Mouse (Mus musculus) large intestine, adult 2 months (tissue): Measurements from ENCODE around the gene Arhgef7. TPM values are rescaled to one million over a fixed set of nuclear protein-coding genes. Genes with fewer than 3 reads are reported as not detected.

ENCODE experiments used
- DNase-seq: peaks from one replicate; pipeline ENCODE4 v3.0.0-alpha.2; 2012; ENCODE audit warnings: low read depth, low spot score
- WGBS: fragments of 180-500 bp; shearing (Covaris S2); methylation state at CpG from one replicate; pipeline ENCODE4 v1.1.7; 2018; 5-methylcytosine and 5-hydroxymethylcytosine counted together
- polyA plus RNA-seq: library from polyadenylated mRNA; depleted of rRNA; stranded (reverse); fragments of >200 nt; gene quantifications from 2 replicates; pipeline ENCODE4 v1.2.3, GENCODE M21; 2012

The Arhgef7 gene
- polyA plus RNA-seq, 1 experiment: 19.9 TPM

GRCm38 (mm10) chr8:11709542-11709941 lies 18.0 kb upstream of the Arhgef7 start:
- 90% methylated on average over 3 of the region's 3 CpGs for whole genome bisulfite sequencing
- DNase-seq: no peak

GRCm38 (mm10) chr8:11710415-11710814 lies 17.1 kb upstream of the Arhgef7 start:
- DNase-seq: no peak
- WGBS: 34% methylated on average over 5 of the region's 5 CpGs

GRCm38 (mm10) chr8:11712244-11712643 lies 15.3 kb upstream of the Arhgef7 start:
- no peak for DNase-seq
- 88% methylated on average over 6 of the region's 6 CpGs for WGBS

- DNase-seq: no peak
- WGBS: 70% methylated on average over 4 of the region's 4 CpGs
Observed at GRCm38 (mm10) chr8:11717194-11717593, 10.3 kb upstream of the Arhgef7 start.

GRCm38 (mm10) chr8:11727273-11727650 lies 259 bp upstream of the Arhgef7 start:
- WGBS: 2% methylated on average over 22 of the region's 22 CpGs
- no peak for DNase-seq

GRCm38 (mm10) chr8:11728482-11729295 lies 1.2 kb downstream of the Arhgef7 start:
- WGBS: 2% methylated on average over 61 of the region's 61 CpGs
- no peak for DNase-seq

- 70% methylated on average over 12 of the region's 12 CpGs for WGBS
- no peak for DNase-seq
Observed at GRCm38 (mm10) chr8:11730271-11730940, 2.9 kb downstream of the Arhgef7 start.

- 56% methylated on average over 15 of the region's 15 CpGs for WGBS
- DNase-seq: no peak
Observed at GRCm38 (mm10) chr8:11735672-11736235, 8.2 kb downstream of the Arhgef7 start.

GRCm38 (mm10) chr8:11737096-11737495 lies 9.6 kb downstream of the Arhgef7 start:
- no peak for DNase-seq
- WGBS: 67% methylated on average over 6 of the region's 6 CpGs

GRCm38 (mm10) chr8:11739082-11739481 lies 11.6 kb downstream of the Arhgef7 start:
- no peak for DNase-seq
- WGBS: 69% methylated on average over 5 of the region's 5 CpGs

- no peak for DNase-seq
- WGBS: 79% methylated on average over 2 of the region's 2 CpGs
Observed at GRCm38 (mm10) chr8:11740857-11741256, 13.3 kb downstream of the Arhgef7 start.

GRCm38 (mm10) chr8:11743580-11743979 lies 16.1 kb downstream of the Arhgef7 start:
- WGBS: 58% methylated on average over 10 of the region's 10 CpGs
- no peak for DNase-seq

- peak; percentile 21 for DNase-seq
- 46% methylated on average over 11 of the region's 11 CpGs for WGBS
Observed at GRCm38 (mm10) chr8:11746850-11747600, 19.5 kb downstream of the Arhgef7 start.

- no peak for DNase-seq
- whole genome bisulfite sequencing: 51% methylated on average over 6 of the region's 6 CpGs
Observed at GRCm38 (mm10) chr8:11749472-11749871, 22.0 kb downstream of the Arhgef7 start.

- no peak for DNase-seq
- 69% methylated on average over 3 of the region's 3 CpGs for WGBS
Observed at GRCm38 (mm10) chr8:11752338-11752737, 24.8 kb downstream of the Arhgef7 start.

- no peak for DNase-seq
- 67% methylated on average over 11 of the region's 11 CpGs for WGBS
Observed at GRCm38 (mm10) chr8:11753155-11753941, 25.8 kb downstream of the Arhgef7 start.

- DNase-seq: no peak
Observed at GRCm38 (mm10) chr8:11754723-11755122, 27.2 kb downstream of the Arhgef7 start.

GRCm38 (mm10) chr8:11755873-11756272 lies 28.4 kb downstream of the Arhgef7 start:
- DNase-seq: peak; percentile 68
- WGBS: 13% methylated on average over 5 of the region's 5 CpGs
